Mouse (Mus musculus): ENCODE data around the gene Krtap17-1.

Gene Krtap17-1

GRCm38 (mm10) chr11:99993620-99994383, at the start of gene Krtap17-1:
Gene Krtap17-1 (minus strand): TSS chr11:99993994.
- DNase-seq, result peak; percentile 51 to 59

- DNase-seq, result no peak
These were observed 47.7 kb upstream of the Krtap17-1 start, which contains the start of gene Krt34 for GRCm38 (mm10) chr11:100041454-100041853. Gene Krt34 (minus strand): TSS chr11:100041554.

- DNase-seq, result no peak
These were observed 36.0 kb upstream of the Krtap17-1 start, which contains the start of gene Krt33b for GRCm38 (mm10) chr11:100029768-100030167. Gene Krt33b (minus strand): TSS chr11:100029868.

GRCm38 (mm10) chr11:100021438-100021837, 27.6 kb upstream of the Krtap17-1 start:
- no peak for DNase-seq

GRCm38 (mm10) chr11:100019466-100019865, 25.7 kb upstream of the Krtap17-1 start:
- no peak for DNase-seq

GRCm38 (mm10) chr11:100016112-100016511, 22.3 kb upstream of the Krtap17-1 start, which contains the start of gene Krt33a:
Gene Krt33a (minus strand): TSS chr11:100016212.
- DNase-seq, result no peak

- DNase-seq, result no peak
These were observed 19.9 kb upstream of the Krtap17-1 start for GRCm38 (mm10) chr11:100013691-100014171.

- no peak for DNase-seq
These were observed 16.9 kb upstream of the Krtap17-1 start for GRCm38 (mm10) chr11:100010682-100011081.

- no peak for DNase-seq
These were observed 14.5 kb upstream of the Krtap17-1 start for GRCm38 (mm10) chr11:100008336-100008735.

GRCm38 (mm10) chr11:100006624-100007023, 12.8 kb upstream of the Krtap17-1 start:
- peak; percentile 22 to 39 for DNase-seq

- DNase-seq, result no peak
These were observed 12.1 kb upstream of the Krtap17-1 start for GRCm38 (mm10) chr11:100005905-100006304.

GRCm38 (mm10) chr11:100004846-100005245, 11.1 kb upstream of the Krtap17-1 start:
- peak; percentile 74 to 76 for DNase-seq

GRCm38 (mm10) chr11:99999091-99999490, 5.3 kb upstream of the Krtap17-1 start:
- DNase-seq, result no peak

GRCm38 (mm10) chr11:99994384-99994661, 529 bp upstream of the Krtap17-1 start:
- no peak for DNase-seq

- DNase-seq, result no peak
These were observed 3.2 kb downstream of the Krtap17-1 start for GRCm38 (mm10) chr11:99990571-99990970.

GRCm38 (mm10) chr11:99989881-99990405, 3.9 kb downstream of the Krtap17-1 start:
- DNase-seq, result no peak

GRCm38 (mm10) chr11:99988530-99988929, 5.3 kb downstream of the Krtap17-1 start:
- no peak for DNase-seq

GRCm38 (mm10) chr11:99986180-99986647, 7.6 kb downstream of the Krtap17-1 start, which contains the start of gene Krtap16-1:
Gene Krtap16-1 (minus strand): TSS chr11:99986597.
- DNase-seq, result no peak

GRCm38 (mm10) chr11:99985291-99986092, 8.3 kb downstream of the Krtap17-1 start:
- DNase-seq, result peak; percentile 87

GRCm38 (mm10) chr11:99983442-99983841, 10.4 kb downstream of the Krtap17-1 start:
- DNase-seq, result no peak

GRCm38 (mm10) chr11:99982731-99983130, 11.1 kb downstream of the Krtap17-1 start:
- no peak for DNase-seq

- DNase-seq, result no peak
These were observed 14.8 kb downstream of the Krtap17-1 start, which contains the start of gene Krtap29-1 for GRCm38 (mm10) chr11:99978953-99979352. Gene Krtap29-1 (minus strand): TSS chr11:99979053.

- no peak for DNase-seq
These were observed 27.8 kb downstream of the Krtap17-1 start for GRCm38 (mm10) chr11:99965961-99966360.
